Mouse (Mus musculus) neural tube, embryonic 13.5 days (tissue): ENCODE measurements around the gene Cela1. TPM values are rescaled to one million over a fixed set of nuclear protein-coding genes. Genes with fewer than 3 reads are reported as not detected.

ENCODE experiments used
- ATAC-seq: fragments of 200-750 bp; cut with Nextera tagmentation; 2 replicates; pipeline ENCODE4 v1.8.0; 2017; ENCODE audit warnings: low read depth, mild to moderate bottlenecking, moderate TSS enrichment, moderate library complexity
- H3K27ac ChIP-seq: fragments of 300-500 bp; sonication (generic); replicated peaks from 2 replicates; pipeline ENCODE4 v1.5.1; 2015; ENCODE audit warnings: moderate library complexity, mild to moderate bottlenecking, inconsistent platforms
- H3K27me3 ChIP-seq: fragments of 300-500 bp; sonication (generic); 2 replicates; pipeline ENCODE4 v1.6.1; 2015; ENCODE audit warnings: mild to moderate bottlenecking, inconsistent platforms
- H3K36me3 ChIP-seq: fragments of 300-500 bp; sonication (generic); 2 replicates; pipeline ENCODE4 v1.6.1; 2015; ENCODE audit warnings: mild to moderate bottlenecking, inconsistent platforms
- H3K4me1 ChIP-seq: fragments of 300-500 bp; sonication (generic); replicated peaks from 2 replicates; pipeline ENCODE4 v1.6.1; 2015; ENCODE audit warnings: inconsistent platforms
- H3K4me2 ChIP-seq: fragments of 300-500 bp; sonication (generic); 2 replicates; pipeline ENCODE4 v1.6.1; 2015; ENCODE audit warnings: inconsistent platforms, mild to moderate bottlenecking, moderate library complexity
- H3K4me3 ChIP-seq: fragments of 300-500 bp; sonication (generic); 2 replicates; pipeline ENCODE4 v1.5.1; 2015; ENCODE audit warnings: mild to moderate bottlenecking, inconsistent platforms
- H3K9ac ChIP-seq: fragments of 300-500 bp; sonication (generic); 2 replicates; pipeline ENCODE4 v1.6.1; 2015; ENCODE audit warnings: moderate library complexity, mild to moderate bottlenecking, inconsistent platforms
- H3K9me3 ChIP-seq: fragments of 300-500 bp; sonication (generic); 2 replicates; pipeline ENCODE4 v1.6.1; 2016; ENCODE audit warnings: inconsistent platforms
- WGBS: fragments of 180-500 bp; shearing (Covaris S2); methylation state at CpG from one replicate; pipeline ENCODE4 v1.1.7; 2015; 5-methylcytosine and 5-hydroxymethylcytosine counted together
- polyA plus RNA-seq: library from polyadenylated mRNA; unstranded; fragments of >200 nt; fragmentation: Nextera tagmentation; extraction: Ambion mirVana; gene quantifications from 2 replicates; pipeline ENCODE4 v1.2.1, GENCODE M21; 2015

Gene Cela1
- polyA plus RNA-seq, 1 experiment from 2014 or later = 2.5 TPM

GRCm38 (mm10) chr15:100701856-100702255 lies 14.1 kb upstream of the Cela1 start:
- no peak for ATAC-seq
- Histone ChIP-seq H3K4me1 (peaks cover 6% of the 10 kb centered on the region; the same call in 1 of the 2 replicates), H3K9ac (no peak overlapping the region), H3K4me3 (no peak overlapping the region), H3K9me3 (no peaks in the 10 kb centered on the region), H3K4me2 (no peak overlapping the region), H3K27ac (no peak overlapping the region), H3K36me3 (no peaks in the 10 kb centered on the region), H3K27me3 (peaks cover 15% of the 10 kb centered on the region)
- 73% methylated on average over 6 of the region's 6 CpGs for WGBS

- ATAC-seq = no peak
- WGBS = 72% methylated on average over 10 of the region's 10 CpGs
Measured at GRCm38 (mm10) chr15:100701108-100701507, 13.4 kb upstream of the Cela1 start.

GRCm38 (mm10) chr15:100700424-100700823 lies 12.7 kb upstream of the Cela1 start:
- no peak overlapping the region for H3K4me3 ChIP-seq
- WGBS = 80% methylated on average over 5 of the region's 5 CpGs
- no peak for ATAC-seq
- H3K9ac ChIP-seq = no peak overlapping the region
- H3K4me1 ChIP-seq = peaks cover 6% of the 10 kb centered on the region; the same call in 1 of the 2 replicates
- H3K27me3 ChIP-seq = peaks cover 15% of the 10 kb centered on the region
- H3K27ac ChIP-seq = no peak overlapping the region
- H3K9me3 ChIP-seq = no peaks in the 10 kb centered on the region
- H3K4me2 ChIP-seq = no peak overlapping the region
- H3K36me3 ChIP-seq = no peaks in the 10 kb centered on the region

More at GRCm38 (mm10) chr15:100701108-100701507, 13.4 kb upstream of the Cela1 start:
- Histone ChIP-seq H3K4me2 (no peak overlapping the region), H3K9me3 (no peaks in the 10 kb centered on the region), H3K27me3 (peaks cover 15% of the 10 kb centered on the region), H3K36me3 (no peaks in the 10 kb centered on the region), H3K27ac (no peak overlapping the region), H3K4me1 (peaks cover 6% of the 10 kb centered on the region; the same call in 1 of the 2 replicates), H3K4me3 (no peak overlapping the region), H3K9ac (no peak overlapping the region)

- H3K4me3 ChIP-seq = no peak overlapping the region
Measured at GRCm38 (mm10) chr15:100699386-100699785, 11.7 kb upstream of the Cela1 start.

GRCm38 (mm10) chr15:100698078-100698477 lies 10.4 kb upstream of the Cela1 start:
- H3K36me3 ChIP-seq = no peaks in the 10 kb centered on the region
- no peaks in the 10 kb centered on the region for H3K9me3 ChIP-seq
- 88% methylated on average over 10 of the region's 10 CpGs for WGBS
- H3K27me3 ChIP-seq = peaks cover 1% of the 10 kb centered on the region; the same call in 1 of the 2 replicates
- H3K4me3 ChIP-seq = no peak overlapping the region
- H3K4me1 ChIP-seq = no peaks in the 10 kb centered on the region
- H3K9ac ChIP-seq = no peak overlapping the region
- H3K4me2 ChIP-seq = no peak overlapping the region
- no peak overlapping the region for H3K27ac ChIP-seq
- ATAC-seq = no peak

More at GRCm38 (mm10) chr15:100699386-100699785, 11.7 kb upstream of the Cela1 start:
- H3K27ac ChIP-seq = no peak overlapping the region
- ATAC-seq = no peak
- no peak overlapping the region for H3K9ac ChIP-seq
- H3K4me2 ChIP-seq = no peak overlapping the region
- H3K27me3 ChIP-seq = peaks cover 14% of the 10 kb centered on the region
- no peaks in the 10 kb centered on the region for H3K36me3 ChIP-seq
- H3K4me1 ChIP-seq = peaks cover 6% of the 10 kb centered on the region; the same call in 1 of the 2 replicates
- H3K9me3 ChIP-seq = no peaks in the 10 kb centered on the region
- WGBS = 75% methylated on average over 6 of the region's 6 CpGs

GRCm38 (mm10) chr15:100694406-100694805 lies 6.7 kb upstream of the Cela1 start:
- Histone ChIP-seq H3K36me3 (no peaks in the 10 kb centered on the region), H3K27ac (no peak overlapping the region), H3K27me3 (no peaks in the 10 kb centered on the region), H3K4me2 (no peak overlapping the region), H3K4me3 (no peak overlapping the region), H3K9me3 (peaks cover 11% of the 10 kb centered on the region), H3K9ac (no peak overlapping the region), H3K4me1 (no peaks in the 10 kb centered on the region)
- WGBS = 85% methylated on average over 9 of the region's 9 CpGs
- no peak for ATAC-seq

GRCm38 (mm10) chr15:100691990-100692389 lies 4.3 kb upstream of the Cela1 start:
- Histone ChIP-seq H3K4me1 (peaks cover 8% of the 10 kb centered on the region), H3K4me3 (no peak overlapping the region), H3K27ac (no peak overlapping the region), H3K27me3 (no peaks in the 10 kb centered on the region), H3K9me3 (peaks cover 11% of the 10 kb centered on the region), H3K9ac (no peak overlapping the region), H3K36me3 (no peaks in the 10 kb centered on the region), H3K4me2 (no peak overlapping the region)
- whole genome bisulfite sequencing = 87% methylated on average over 3 of the region's 3 CpGs
- ATAC-seq = no peak

- Histone ChIP-seq H3K9me3 (peaks cover 11% of the 10 kb centered on the region), H3K4me3 (no peak overlapping the region), H3K4me2 (peak overlapping the region; percentile 25; the same call in 1 of the 2 replicates), H3K4me1 (peaks cover 10% of the 10 kb centered on the region), H3K27ac (no peak overlapping the region), H3K36me3 (no peaks in the 10 kb centered on the region), H3K27me3 (peaks cover 8% of the 10 kb centered on the region; the same call in 1 of the 2 replicates), H3K9ac (no peak overlapping the region)
- WGBS = 35% methylated on average over 12 of the region's 12 CpGs
- ATAC-seq = no peak
Measured at GRCm38 (mm10) chr15:100686989-100687388, 732 bp downstream of the Cela1 start.

GRCm38 (mm10) chr15:100686434-100686833 lies 1.3 kb downstream of the Cela1 start:
- 78% methylated on average over 6 of the region's 6 CpGs for whole genome bisulfite sequencing
- no peak overlapping the region for H3K27ac ChIP-seq
- ATAC-seq = no peak
- no peak overlapping the region for H3K9ac ChIP-seq
- no peak overlapping the region for H3K4me3 ChIP-seq
- peaks cover 10% of the 10 kb centered on the region for H3K4me1 ChIP-seq
- peaks cover 11% of the 10 kb centered on the region for H3K9me3 ChIP-seq
- no peaks in the 10 kb centered on the region for H3K36me3 ChIP-seq
- H3K27me3 ChIP-seq = peaks cover 8% of the 10 kb centered on the region; the same call in 1 of the 2 replicates
- H3K4me2 ChIP-seq = no peak overlapping the region

GRCm38 (mm10) chr15:100685849-100686248 lies 1.9 kb downstream of the Cela1 start:
- peaks cover 8% of the 10 kb centered on the region; the same call in 1 of the 2 replicates for H3K27me3 ChIP-seq
- H3K4me1 ChIP-seq = peaks cover 10% of the 10 kb centered on the region
- H3K9me3 ChIP-seq = peaks cover 10% of the 10 kb centered on the region
- no peaks in the 10 kb centered on the region for H3K36me3 ChIP-seq
- no peak for ATAC-seq
- no peak overlapping the region for H3K9ac ChIP-seq
- 94% methylated on average over 8 of the region's 8 CpGs for WGBS
- H3K27ac ChIP-seq = no peak overlapping the region
- H3K4me3 ChIP-seq = no peak overlapping the region
- no peak overlapping the region for H3K4me2 ChIP-seq

- no peak overlapping the region for H3K27ac ChIP-seq
- H3K9me3 ChIP-seq = peaks cover 4% of the 10 kb centered on the region
- H3K4me2 ChIP-seq = no peak overlapping the region
- ATAC-seq = no peak
- peaks cover 8% of the 10 kb centered on the region; the same call in 1 of the 2 replicates for H3K27me3 ChIP-seq
- H3K4me3 ChIP-seq = no peak overlapping the region
- WGBS = 21% methylated on average over 13 of the region's 13 CpGs
- no peak overlapping the region for H3K9ac ChIP-seq
- H3K36me3 ChIP-seq = no peaks in the 10 kb centered on the region
- H3K4me1 ChIP-seq = peaks cover 13% of the 10 kb centered on the region
Measured at GRCm38 (mm10) chr15:100685255-100685654, 2.5 kb downstream of the Cela1 start.

GRCm38 (mm10) chr15:100684450-100684849 lies 3.3 kb downstream of the Cela1 start:
- no peak overlapping the region for H3K9ac ChIP-seq
- ATAC-seq = no peak
- H3K4me1 ChIP-seq = peaks cover 13% of the 10 kb centered on the region
- H3K4me3 ChIP-seq = no peak overlapping the region
- peaks cover 8% of the 10 kb centered on the region; the same call in 1 of the 2 replicates for H3K27me3 ChIP-seq
- H3K4me2 ChIP-seq = no peak overlapping the region
- H3K36me3 ChIP-seq = no peaks in the 10 kb centered on the region
- no peaks in the 10 kb centered on the region for H3K9me3 ChIP-seq
- no peak overlapping the region for H3K27ac ChIP-seq
- WGBS = 73% methylated on average over 10 of the region's 10 CpGs

GRCm38 (mm10) chr15:100683041-100683440 lies 4.7 kb downstream of the Cela1 start:
- H3K4me2 ChIP-seq = no peak overlapping the region
- peaks cover 8% of the 10 kb centered on the region; the same call in 1 of the 2 replicates for H3K27me3 ChIP-seq
- no peaks in the 10 kb centered on the region for H3K36me3 ChIP-seq
- no peaks in the 10 kb centered on the region for H3K9me3 ChIP-seq
- 50% methylated on average over 2 of the region's 2 CpGs for WGBS
- H3K9ac ChIP-seq = no peak overlapping the region
- ATAC-seq = no peak
- no peak overlapping the region for H3K27ac ChIP-seq
- H3K4me3 ChIP-seq = no peak overlapping the region
- peaks cover 13% of the 10 kb centered on the region for H3K4me1 ChIP-seq
